Mouse (Mus musculus) E14TG2a.4 (cell line): ENCODE data around the gene Ly9.

Experiments used
- CTCF ChIP-seq: conservative IDR thresholded peaks from 2 replicates; pipeline ENCODE4 v1.5.1; 2014; ENCODE audit warnings: low read length
- NANOG ChIP-seq: IDR thresholded peaks from 2 replicates; pipeline ENCODE4 v1.6.1; 2014; ENCODE audit warnings: borderline replicate concordance, low read length, mixed read lengths

DNA sequence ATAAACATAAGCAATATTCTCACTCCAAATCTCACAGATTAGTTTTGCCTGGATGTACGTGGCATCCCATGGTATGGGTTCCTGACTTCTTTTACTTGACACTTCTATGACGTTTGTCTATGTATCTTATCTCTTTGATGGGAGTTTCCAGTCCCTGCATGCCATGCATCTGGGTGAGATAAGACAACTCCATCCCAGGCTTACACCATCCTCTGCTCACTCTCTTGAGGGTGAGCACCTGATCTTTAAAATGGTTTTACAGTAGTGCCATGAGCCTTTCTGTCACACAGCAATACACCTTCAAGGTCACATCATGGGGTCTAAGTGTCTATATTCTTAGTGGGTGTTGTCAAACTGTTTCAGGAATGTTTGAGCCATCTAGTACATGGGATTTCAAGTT is 46.9 kb downstream of the Ly9 start:
- TF ChIP-seq CTCF (no peak), NANOG (no peak)
